Mouse (Mus musculus): ENCODE measurements around the gene Zfp385c.

GRCm38 (mm10) chr11:100705095-100705747 is 13.0 kb upstream of the Zfp385c start:
- TF ChIP-seq GATA1 (IDR thresholded peaks at IDR 0.05; ENCODE audit: borderline replicate concordance, low read length) (no peak), FLI1 (IDR thresholded peaks at IDR 0.05; ENCODE audit: low read length) (no peak)
